Mouse (Mus musculus) myocyte (in vitro differentiated cells): ENCODE measurements at regions not wholly inside any gene's neighbourhood (a gene's known extent, or its start where the extent isn't known, plus 50 kb on each side); places are given as distances from the start of the nearest gene placed in this dataset.

Source experiments
- H3K27me3 ChIP-seq: one replicate; pipeline ENCODE4 v1.6.1; 2011; ENCODE audit not compliant: control insufficient read depth, insufficient read depth, insufficient read length
- H3K36me3 ChIP-seq: one replicate; pipeline ENCODE4 v1.6.1; 2011; ENCODE audit not compliant: control insufficient read depth, insufficient read depth
- H3K4me2 ChIP-seq: one replicate; pipeline ENCODE4 v1.6.1; 2011; ENCODE audit warnings: low read depth, control low read depth
- H3K4me3 ChIP-seq: one replicate; pipeline ENCODE4 v1.5.1; 2011; ENCODE audit warnings: mild to moderate bottlenecking, control low read depth, moderate library complexity
- H3K79me2 ChIP-seq: one replicate; pipeline ENCODE4 v1.6.1; 2011; ENCODE audit not compliant: control insufficient read depth, insufficient read depth
- H3ac ChIP-seq: one replicate; pipeline ENCODE4 v1.6.1; 2011; ENCODE audit not compliant: control insufficient read depth, insufficient read length
- CEBPB ChIP-seq: IDR thresholded peaks from 2 replicates; pipeline ENCODE4 v1.6.1; 2011; ENCODE audit warnings: mild to moderate bottlenecking, moderate library complexity; ENCODE audit not compliant: poor library complexity, insufficient read depth, severe bottlenecking
- E2F4 ChIP-seq: IDR thresholded peaks from one replicate; pipeline ENCODE4 v1.6.1; 2011; ENCODE audit warnings: mild to moderate bottlenecking, control low read depth, moderate library complexity; ENCODE audit not compliant: insufficient read depth
- MAX ChIP-seq: IDR thresholded peaks from one replicate; pipeline ENCODE4 v1.6.1; 2011; ENCODE audit warnings: low read depth, mild to moderate bottlenecking, control low read depth
- MYOD1 ChIP-seq, 3 experiments: IDR thresholded peaks; one replicate each; pipeline ENCODE4 v1.6.1; 2011; ENCODE audit warnings: control low read depth in 2 of 3, low read depth in 2 of 3, mild to moderate bottlenecking in 2 of 3, moderate library complexity in 1 of 3; ENCODE audit not compliant: insufficient read length in 2 of 3, control insufficient read depth in 1 of 3
- MYOG ChIP-seq, 3 experiments: IDR thresholded peaks; one replicate each; pipeline ENCODE4 v1.6.1; 2011; ENCODE audit warnings: control low read depth in 2 of 3, low read depth in 2 of 3, mild to moderate bottlenecking in 2 of 3; ENCODE audit not compliant: insufficient read length in 2 of 3, control insufficient read depth in 1 of 3, insufficient read depth in 1 of 3
- POLR2A ChIP-seq: IDR thresholded peaks from one replicate; pipeline ENCODE4 v1.6.1; 2011; ENCODE audit warnings: low read depth, mild to moderate bottlenecking, control low read depth, moderate library complexity; ENCODE audit not compliant: insufficient read length
- POLR2AphosphoS2 ChIP-seq: IDR thresholded peaks from one replicate; pipeline ENCODE4 v1.6.1; 2011; ENCODE audit warnings: low read depth, control low read depth; ENCODE audit not compliant: insufficient read length
- REST ChIP-seq: IDR thresholded peaks from one replicate; pipeline ENCODE4 v1.6.1; 2011; ENCODE audit warnings: mild to moderate bottlenecking, control low read depth, moderate library complexity; ENCODE audit not compliant: insufficient read depth, insufficient read length
- SRF ChIP-seq: IDR thresholded peaks from one replicate; pipeline ENCODE4 v1.6.1; 2011; ENCODE audit warnings: low read depth; ENCODE audit not compliant: control insufficient read depth, insufficient read length
- TCF12 ChIP-seq: IDR thresholded peaks from one replicate; pipeline ENCODE4 v1.6.1; 2011; ENCODE audit warnings: mild to moderate bottlenecking, control low read depth; ENCODE audit not compliant: poor library complexity, insufficient read depth, severe bottlenecking
- TCF3 ChIP-seq: IDR thresholded peaks from one replicate; pipeline ENCODE4 v1.6.1; 2011; ENCODE audit warnings: low read depth, control low read depth; ENCODE audit not compliant: insufficient read length
- USF1 ChIP-seq: IDR thresholded peaks from one replicate; pipeline ENCODE4 v1.6.1; 2011; ENCODE audit warnings: low read depth, mild to moderate bottlenecking, control low read depth, moderate library complexity

- Histone ChIP-seq H3K79me2 (no peaks in the 10 kb centered on the region), H3K36me3 (no peaks in the 10 kb centered on the region), H3K4me2 (no peak overlapping the region), H3K4me3 (no peak overlapping the region), H3K27me3 (no peaks in the 10 kb centered on the region), H3ac (no peak overlapping the region)
- TF ChIP-seq MAX (no peak), SRF (no peak), MYOD1 (IDR thresholded peaks at IDR 0.05; ENCODE audit: control insufficient read depth in 1 of 3, insufficient read length in 2 of 3, low read depth in 2 of 3) (no peak), TCF3 (no peak), MYOG (IDR thresholded peaks at IDR 0.05; ENCODE audit: control insufficient read depth in 1 of 3, insufficient read depth in 1 of 3, insufficient read length in 2 of 3, low read depth in 2 of 3) (no peak), USF1 (no peak), TCF12 (no peak), E2F4 (no peak), REST (no peak), POLR2AphosphoS2 (no peak), POLR2A (no peak), CEBPB (no peak)
These were observed 81.5 kb upstream of the Tmc1 start for GRCm38 (mm10) chr19:21035505-21035904.

GRCm38 (mm10) chr19:21033991-21034390, 80.0 kb upstream of the Tmc1 start:
- Histone ChIP-seq H3K4me3 (no peak overlapping the region), H3K36me3 (no peaks in the 10 kb centered on the region)
- no peak for TF ChIP-seq SRF
- no peak for TF ChIP-seq TCF12
- TF ChIP-seq E2F4, result no peak
- no peak for TF ChIP-seq MAX
- no peak for TF ChIP-seq REST
- TF ChIP-seq MYOD1 (IDR thresholded peaks at IDR 0.05; ENCODE audit: control insufficient read depth in 1 of 3, insufficient read length in 2 of 3, low read depth in 2 of 3), result peak in 1 of 3 experiments; percentile 51

GRCm38 (mm10) chr19:21032558-21032957, 78.6 kb upstream of the Tmc1 start:
- H3K4me3 ChIP-seq, result no peak overlapping the region
- H3K79me2 ChIP-seq, result no peaks in the 10 kb centered on the region
- no peaks in the 10 kb centered on the region for H3K36me3 ChIP-seq
- TF ChIP-seq REST (no peak), TCF3 (no peak), CEBPB (no peak), SRF (no peak), E2F4 (no peak), POLR2AphosphoS2 (no peak), POLR2A (no peak), TCF12 (no peak), MAX (no peak)
- H3K27me3 ChIP-seq, result no peaks in the 10 kb centered on the region
- no peak overlapping the region for H3K4me2 ChIP-seq
- no peak overlapping the region for H3ac ChIP-seq

More at GRCm38 (mm10) chr19:21033991-21034390, 80.0 kb upstream of the Tmc1 start:
- Histone ChIP-seq H3K4me2 (no peak overlapping the region), H3ac (no peak overlapping the region), H3K27me3 (no peaks in the 10 kb centered on the region), H3K79me2 (no peaks in the 10 kb centered on the region)

- no peaks in the 10 kb centered on the region for H3K27me3 ChIP-seq
- no peak overlapping the region for H3ac ChIP-seq
- H3K4me3 ChIP-seq, result no peak overlapping the region
- H3K79me2 ChIP-seq, result no peaks in the 10 kb centered on the region
- H3K4me2 ChIP-seq, result no peak overlapping the region
- TF ChIP-seq REST, result no peak
- TF ChIP-seq MAX, result no peak
- no peak for TF ChIP-seq TCF12
- peak in 2 of 3 experiments; percentile 20 to 49 for TF ChIP-seq MYOD1 (IDR thresholded peaks at IDR 0.05; ENCODE audit: control insufficient read depth in 1 of 3, insufficient read length in 2 of 3, low read depth in 2 of 3)
- TF ChIP-seq SRF, result no peak
- no peak for TF ChIP-seq USF1
- no peak for TF ChIP-seq MYOG (IDR thresholded peaks at IDR 0.05; ENCODE audit: control insufficient read depth in 1 of 3, insufficient read depth in 1 of 3, insufficient read length in 2 of 3, low read depth in 2 of 3)
- TF ChIP-seq POLR2AphosphoS2, result no peak
- peak; percentile 66 for TF ChIP-seq CEBPB
- H3K36me3 ChIP-seq, result no peaks in the 10 kb centered on the region
These were observed 77.8 kb upstream of the Tmc1 start for GRCm38 (mm10) chr19:21031768-21032308.

- Histone ChIP-seq H3K4me2 (no peak overlapping the region), H3K36me3 (no peaks in the 10 kb centered on the region), H3K27me3 (no peaks in the 10 kb centered on the region), H3ac (no peak overlapping the region), H3K79me2 (no peaks in the 10 kb centered on the region), H3K4me3 (no peak overlapping the region)
- TF ChIP-seq POLR2AphosphoS2, result no peak
- no peak for TF ChIP-seq TCF12
- no peak for TF ChIP-seq REST
- no peak for TF ChIP-seq TCF3
- no peak for TF ChIP-seq MYOG (IDR thresholded peaks at IDR 0.05; ENCODE audit: control insufficient read depth in 1 of 3, insufficient read depth in 1 of 3, insufficient read length in 2 of 3, low read depth in 2 of 3)
- no peak for TF ChIP-seq MYOD1 (IDR thresholded peaks at IDR 0.05; ENCODE audit: control insufficient read depth in 1 of 3, insufficient read length in 2 of 3, low read depth in 2 of 3)
- TF ChIP-seq CEBPB, result no peak
- TF ChIP-seq SRF, result no peak
- no peak for TF ChIP-seq POLR2A
- no peak for TF ChIP-seq E2F4
- TF ChIP-seq MAX, result no peak
- TF ChIP-seq USF1, result no peak
These were observed 77.0 kb upstream of the Tmc1 start for GRCm38 (mm10) chr19:21030971-21031370.
